Mouse (Mus musculus) forebrain, embryonic 15.5 days (tissue): ENCODE results near the gene Myh3. TPM values are rescaled to one million over a fixed set of nuclear protein-coding genes. Genes with fewer than 3 reads are reported as not detected.

Source experiments
- ATAC-seq: fragments of 200-750 bp; cut with Nextera tagmentation; replicated peaks from 2 replicates; pipeline ENCODE4 v1.8.0; 2017; ENCODE audit warnings: mild to moderate bottlenecking, moderate TSS enrichment, moderate library complexity
- H3K27ac ChIP-seq: fragments of 300-500 bp; sonication (generic); replicated peaks from 2 replicates; pipeline ENCODE4 v1.5.1; 2015; ENCODE audit warnings: mild to moderate bottlenecking, inconsistent platforms
- H3K27me3 ChIP-seq: fragments of 300-500 bp; sonication (generic); 2 replicates; pipeline ENCODE4 v1.6.1; 2015; ENCODE audit warnings: inconsistent platforms
- H3K36me3 ChIP-seq: fragments of 300-500 bp; sonication (generic); 2 replicates; pipeline ENCODE4 v1.6.1; 2015; ENCODE audit warnings: mild to moderate bottlenecking, inconsistent platforms
- H3K4me1 ChIP-seq: fragments of 300-500 bp; sonication (generic); 2 replicates; pipeline ENCODE4 v1.6.1; 2015; ENCODE audit warnings: inconsistent platforms
- H3K4me2 ChIP-seq: fragments of 300-500 bp; sonication (generic); replicated peaks from 2 replicates; pipeline ENCODE4 v1.6.1; 2015; ENCODE audit warnings: mild to moderate bottlenecking, inconsistent platforms
- H3K4me3 ChIP-seq: fragments of 300-500 bp; sonication (generic); 2 replicates; pipeline ENCODE4 v1.5.1; 2015; ENCODE audit warnings: mild to moderate bottlenecking, inconsistent platforms
- H3K9ac ChIP-seq: fragments of 300-500 bp; sonication (generic); replicated peaks from 2 replicates; pipeline ENCODE4 v1.6.1; 2015; ENCODE audit warnings: mild to moderate bottlenecking, inconsistent platforms
- H3K9me3 ChIP-seq: fragments of 300-500 bp; sonication (generic); 2 replicates; pipeline ENCODE4 v1.6.1; 2016; ENCODE audit warnings: inconsistent platforms
- WGBS: fragments of 180-500 bp; shearing (Covaris S2); methylation state at CpG from one replicate; pipeline ENCODE4 v1.1.7; 2015; ENCODE audit warnings: mixed read lengths; 5-methylcytosine and 5-hydroxymethylcytosine counted together
- microRNA-seq: library from miRNA; unstranded; fragments of <30 nt; microRNA quantifications from one replicate; pipeline ENCODE4, GENCODE M21; 2016
- polyA plus RNA-seq: library from polyadenylated mRNA; unstranded; fragments of >200 nt; fragmentation: Nextera tagmentation; extraction: Ambion mirVana; gene quantifications from 2 replicates; pipeline ENCODE4 v1.2.1, GENCODE M21; 2015

Myh3 gene
- polyA plus RNA-seq, 1 experiment from 2014 or later, result 0.48 TPM

GRCm38 (mm10) chr11:67148286-67149012 is 70.3 kb downstream of the Myh3 start:
- Histone ChIP-seq H3K27me3 (no peaks in the 10 kb centered on the region), H3K9me3 (no peaks in the 10 kb centered on the region), H3K4me1 (no peaks in the 10 kb centered on the region), H3K9ac (no peak overlapping the region), H3K27ac (no peak overlapping the region), H3K36me3 (no peaks in the 10 kb centered on the region), H3K4me3 (no peak overlapping the region), H3K4me2 (no peak overlapping the region)
- no peak for ATAC-seq
- 53% methylated on average over 4 of the region's 4 CpGs for WGBS

- Histone ChIP-seq H3K27me3 (no peaks in the 10 kb centered on the region), H3K27ac (no peak overlapping the region), H3K4me1 (no peaks in the 10 kb centered on the region), H3K9me3 (no peaks in the 10 kb centered on the region), H3K4me2 (no peak overlapping the region), H3K9ac (no peak overlapping the region), H3K36me3 (no peaks in the 10 kb centered on the region), H3K4me3 (no peak overlapping the region)
- WGBS, result 73% methylated on average over 2 of the region's 2 CpGs
- ATAC-seq, result no peak
Measured at GRCm38 (mm10) chr11:67150237-67150636, 72.1 kb downstream of the Myh3 start.

DNA sequence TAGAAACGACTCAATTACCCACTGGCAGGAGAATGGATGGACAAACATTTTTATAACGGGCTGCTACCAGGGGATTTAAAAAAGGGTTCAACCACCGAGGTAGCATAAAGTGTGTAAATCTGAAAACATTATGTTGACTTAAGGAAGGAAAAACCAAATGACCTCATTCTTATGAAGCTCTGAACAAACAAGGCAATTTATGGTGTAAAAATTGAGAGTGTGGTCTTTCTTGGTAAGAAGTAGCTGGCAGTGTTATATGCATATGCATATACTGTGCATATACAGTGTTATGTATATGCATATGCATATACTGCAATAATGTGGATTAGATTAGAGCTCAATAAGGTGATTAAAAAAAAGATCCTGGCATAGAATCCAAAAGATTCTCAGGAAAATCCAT is 73.1 kb downstream of the Myh3 start:
- ATAC-seq, result no peak
- Histone ChIP-seq H3K4me1 (no peaks in the 10 kb centered on the region), H3K9me3 (no peaks in the 10 kb centered on the region), H3K4me3 (no peak overlapping the region), H3K27me3 (no peaks in the 10 kb centered on the region), H3K36me3 (no peaks in the 10 kb centered on the region), H3K9ac (no peak overlapping the region), H3K27ac (no peak overlapping the region), H3K4me2 (no peak overlapping the region)
- WGBS, result 65% methylated on average over 3 of the region's 3 CpGs

Small RNA genes lying within 50 kb of the gene (microRNA-seq; reads per million reads assigned to microRNA genes)
- gene Mir6923, result not detected

Other genes starting within 250 kb of the Myh3 start
- gene Pirt, start 166.3 kb upstream of the Myh3 start, polyA plus RNA-seq, result 0.11 TPM in 1 of 2 replicates, not detected in the other
- not detected in 2 replicates for gene Tmem238l, start 121.7 kb upstream of the Myh3 start, polyA plus RNA-seq
- gene Tmem220, start 53.1 kb upstream of the Myh3 start, polyA plus RNA-seq, result 0.31 and 0.55 TPM in 2 replicates
- gene Adprm, start 25.7 kb upstream of the Myh3 start, polyA plus RNA-seq, result 34.2 and 34.9 TPM in 2 replicates
- gene Sco1, start 25.6 kb upstream of the Myh3 start, polyA plus RNA-seq, result 14.7 and 15.5 TPM in 2 replicates
- not detected in 2 replicates for gene Myh2, start 92.7 kb downstream of the Myh3 start, polyA plus RNA-seq
- gene Myh1, start 121.8 kb downstream of the Myh3 start, polyA plus RNA-seq, result 0.08 TPM in 2 replicates
- gene Myh4, start 159.7 kb downstream of the Myh3 start, polyA plus RNA-seq, result 0.04 TPM in 1 of 2 replicates, not detected in the other
- gene Myh8, start 198.8 kb downstream of the Myh3 start, polyA plus RNA-seq, result 0.11 and 0.23 TPM in 2 replicates
- gene Myh13, start 243.4 kb downstream of the Myh3 start, polyA plus RNA-seq, result 0.04 and 0.14 TPM in 2 replicates